Mouse (Mus musculus) granulocyte monocyte progenitor cell, adult 5-6 weeks (primary cell): ENCODE data around the gene Tpcn1. TPM values are rescaled to one million over a fixed set of nuclear protein-coding genes. Genes with fewer than 3 reads are reported as not detected.
A peak's percentile ranks its signal among the peaks of the same experiment; 100 is the strongest.
"Not testable (repeated sequence)": the region's sequence is repeated elsewhere in the genome, so short reads cannot be mapped to it uniquely, and the experiment has no call there.

Experiments used
- ATAC-seq: replicated peaks from 2 replicates; pipeline ENCODE4 v1.8.0; 2016; ENCODE audit warnings: mild to moderate bottlenecking, moderate TSS enrichment, inconsistent platforms; ENCODE audit not compliant: poor library complexity, severe bottlenecking
- total RNA-seq, 2 experiments: library from RNA; stranded (forward) in 1 of 2; stranded (reverse) in 1 of 2; fragments of 200-712, 200-1000 nt in 1 of 2; fragments of >200 nt in 1 of 2; fragmentation: Nextera tagmentation in 1 of 2; gene quantifications; 2 replicates each; pipeline ENCODE4 v1.2.3; 2014 to 2017

Tpcn1 gene
- total RNA-seq, 2 experiments from 2014 or later: 14.1 to 41.5 TPM

DNA sequence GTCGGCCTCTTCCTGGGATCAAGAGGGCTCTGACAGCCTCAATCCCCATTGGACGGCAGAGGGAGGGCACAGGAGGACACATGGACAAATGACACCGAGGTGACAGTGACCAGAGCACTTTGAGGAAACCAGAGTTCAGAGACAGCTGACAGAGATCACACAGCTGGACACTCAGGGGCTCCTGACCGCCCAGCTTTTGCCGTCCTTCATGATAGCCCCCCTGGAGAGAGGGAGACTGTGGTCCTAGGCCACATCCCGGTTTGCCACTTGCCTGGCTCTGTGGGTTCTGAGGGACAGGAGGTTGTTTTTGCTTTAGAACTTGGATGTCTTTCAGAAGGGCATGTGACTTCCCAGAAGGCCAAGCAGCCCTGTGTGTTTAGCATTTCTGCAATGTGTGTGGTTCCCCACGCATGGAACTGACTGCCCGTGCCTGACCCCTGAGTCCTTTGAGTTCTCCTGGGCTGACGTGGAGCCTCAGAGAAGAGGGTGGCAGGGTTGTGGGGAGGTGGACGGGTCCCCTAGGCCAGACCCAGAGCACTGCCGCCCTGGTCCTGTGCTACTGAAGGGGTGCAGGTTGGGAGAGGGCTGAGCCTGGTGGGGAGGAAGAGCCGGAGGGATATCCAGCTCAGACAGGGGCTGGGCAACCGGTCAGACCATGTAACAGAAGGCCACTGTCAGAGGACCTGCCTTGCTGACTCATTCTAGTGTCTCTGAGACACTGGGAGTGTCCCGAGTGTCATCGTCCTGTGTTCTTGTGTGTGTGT lies 72.1 kb downstream of the Tpcn1 start:
- ATAC-seq: no peak

DNA sequence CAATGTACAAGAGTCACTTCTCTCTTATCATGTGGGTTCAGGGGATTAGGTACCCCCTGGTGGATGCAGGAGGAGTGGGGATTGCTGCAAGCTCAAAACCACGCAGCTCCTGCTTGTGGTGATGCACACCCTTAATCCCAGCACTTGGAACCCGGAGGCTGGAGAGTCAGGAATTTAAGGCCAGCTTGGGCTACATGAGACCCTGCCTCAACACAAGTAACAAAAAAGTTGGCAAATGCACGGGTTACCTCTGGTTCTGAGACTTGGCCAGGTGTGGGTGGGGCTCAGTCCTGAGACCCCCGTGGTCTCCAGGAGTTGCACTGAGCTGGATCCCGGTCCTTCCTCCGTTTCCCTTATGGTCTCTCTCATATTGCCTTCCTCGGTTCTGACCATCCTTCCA lies 73.0 kb downstream of the Tpcn1 start:
- ATAC-seq: no peak

DNA sequence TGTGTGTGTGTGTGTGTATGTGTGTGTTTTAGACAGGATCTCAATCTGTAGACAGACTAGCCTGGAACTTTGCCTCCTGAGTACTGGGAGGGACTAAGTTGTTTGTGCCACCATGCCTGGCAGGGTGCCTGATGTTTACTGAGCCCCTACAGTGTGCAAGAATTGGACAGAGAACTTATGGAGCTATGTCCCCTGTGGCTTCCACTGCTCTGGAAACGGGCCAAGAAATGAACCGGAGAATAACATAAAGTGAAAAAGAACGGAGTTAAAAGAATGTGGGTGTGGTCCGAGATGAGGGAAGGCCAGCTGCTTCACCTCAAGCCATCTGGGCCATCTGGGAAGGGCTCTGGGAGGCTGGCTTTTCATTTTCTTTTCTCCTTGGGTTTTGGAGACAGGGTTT lies 73.7 kb downstream of the Tpcn1 start:
- no peak for ATAC-seq

DNA sequence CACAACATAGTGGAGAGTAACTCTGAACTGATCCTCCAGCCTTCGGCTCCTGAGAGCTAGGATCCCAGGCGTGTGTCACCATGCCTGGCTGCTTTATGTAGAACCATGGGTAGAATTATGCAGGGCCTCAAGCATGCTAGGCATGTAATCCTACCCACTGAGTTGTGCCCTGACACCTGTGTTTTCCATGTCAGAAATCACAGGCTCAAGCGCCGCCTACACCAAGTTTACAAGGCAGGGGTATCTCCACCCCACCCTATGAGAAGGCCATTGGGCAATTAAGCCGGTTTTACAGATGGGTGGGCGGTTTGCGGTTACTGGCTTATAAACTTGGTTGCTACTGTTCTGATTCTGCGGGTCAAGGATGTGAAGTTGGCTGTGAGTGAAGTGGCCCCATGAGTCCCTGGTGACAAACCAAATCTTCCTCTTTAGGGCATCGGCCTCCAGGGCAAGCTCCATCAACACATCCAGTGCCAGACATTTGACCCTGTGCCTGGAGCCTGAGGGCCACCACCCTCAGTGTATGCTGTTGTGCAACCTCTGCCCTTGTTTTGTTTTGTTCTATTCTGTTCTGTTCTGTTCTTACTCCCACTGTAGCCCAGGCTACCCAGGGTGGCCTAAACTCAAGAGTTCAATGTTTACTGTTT lies 74.3 kb downstream of the Tpcn1 start:
- ATAC-seq: peak; percentile 13

DNA sequence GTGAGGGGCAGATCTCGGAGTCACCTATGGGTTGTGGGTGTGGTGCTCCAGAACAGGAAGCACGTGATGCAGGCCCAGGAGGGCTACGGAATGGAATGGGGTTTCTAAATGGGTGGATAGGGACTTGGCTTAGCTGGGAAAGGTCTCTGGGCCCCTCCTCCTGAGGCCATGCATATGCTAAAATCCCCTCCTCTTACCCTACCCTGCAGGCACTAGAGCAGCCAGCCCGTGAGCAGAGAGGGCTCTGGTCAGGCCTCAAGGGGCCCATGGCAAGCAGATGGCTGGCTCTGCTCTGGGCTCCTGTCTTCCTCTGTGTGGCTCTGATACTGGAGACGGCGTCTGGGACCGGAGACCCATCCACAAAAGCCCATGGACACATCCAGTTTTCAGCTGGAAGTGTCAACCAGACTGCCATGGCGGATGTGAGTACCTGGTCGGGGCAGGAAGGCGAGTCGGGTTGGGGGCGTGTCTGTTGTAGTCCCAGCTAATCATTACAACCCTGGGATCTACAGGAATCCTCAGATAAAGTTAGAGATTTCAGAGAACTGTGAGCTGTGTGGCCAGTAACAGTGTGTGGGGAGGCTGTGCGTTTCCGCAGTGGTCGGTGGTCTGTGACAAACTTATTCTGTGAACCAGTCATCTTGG lies 75.4 kb downstream of the Tpcn1 start:
- no peak for ATAC-seq

DNA sequence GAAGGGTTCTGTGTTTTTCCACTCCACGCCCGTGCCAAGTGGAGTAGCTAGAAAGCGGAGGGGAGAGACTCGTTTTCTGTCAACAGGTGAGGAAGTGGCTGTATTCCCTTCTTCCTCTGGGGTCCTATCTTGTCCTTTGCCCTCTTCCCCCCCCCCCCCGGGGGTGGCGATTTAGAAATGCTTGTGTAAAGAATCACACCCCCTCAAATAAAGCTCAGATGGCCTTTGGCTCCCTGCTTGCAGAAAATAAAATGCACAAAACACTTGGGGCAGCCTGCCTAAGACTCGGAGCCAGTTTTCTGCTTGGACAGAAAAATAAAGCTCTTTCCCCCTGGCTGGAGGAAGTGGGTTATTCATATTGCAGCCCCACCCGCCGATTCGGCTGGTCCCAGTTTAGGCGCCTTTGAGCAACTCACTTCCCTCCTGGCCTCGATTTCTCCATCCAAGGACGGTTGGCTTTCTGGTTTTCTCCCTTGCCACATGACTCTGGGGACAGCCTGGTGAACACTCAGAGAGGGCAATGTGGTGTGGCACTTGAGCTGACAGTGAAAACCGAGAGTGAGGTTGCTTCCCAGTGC lies 76.7 kb downstream of the Tpcn1 start:
- ATAC-seq: peak; percentile 55

DNA sequence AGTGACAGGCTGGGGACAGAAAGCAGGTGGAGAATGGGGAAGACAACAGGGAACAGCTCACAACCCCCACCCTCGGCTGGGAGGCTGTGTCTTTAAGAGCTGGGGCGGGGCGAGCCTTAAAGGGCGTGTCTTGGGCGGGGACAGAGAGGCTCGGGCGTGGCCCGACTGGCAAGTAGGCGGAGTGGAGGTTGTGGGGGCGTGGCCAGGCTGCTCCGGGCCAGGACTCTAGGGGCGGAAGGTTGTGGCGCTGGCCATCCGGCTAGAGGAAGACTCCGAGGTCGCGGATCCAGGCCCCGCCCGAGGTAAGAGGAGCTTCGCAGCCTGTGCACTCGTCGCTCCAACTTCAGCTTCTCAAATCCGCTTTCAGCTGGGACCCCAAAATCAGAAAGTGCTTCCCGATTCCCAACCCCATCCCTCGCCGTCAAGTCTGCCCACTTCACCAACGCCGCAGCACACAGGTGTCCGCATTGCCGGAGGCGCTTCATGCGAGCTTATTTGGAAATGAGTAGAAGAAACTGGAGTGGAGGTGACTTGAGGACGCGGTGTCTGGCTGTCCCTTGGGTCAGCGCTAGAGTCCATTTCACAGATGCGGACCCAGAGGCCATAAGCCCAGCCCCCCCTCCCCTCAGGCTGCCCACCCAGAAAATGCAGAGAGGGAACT lies 77.4 kb downstream of the Tpcn1 start, which contains the start of gene Slc8b1:
Gene Slc8b1 (plus strand): TSS at position 187 of the 661 bp plus-strand sequence.
- ATAC-seq: peak; percentile 85

DNA sequence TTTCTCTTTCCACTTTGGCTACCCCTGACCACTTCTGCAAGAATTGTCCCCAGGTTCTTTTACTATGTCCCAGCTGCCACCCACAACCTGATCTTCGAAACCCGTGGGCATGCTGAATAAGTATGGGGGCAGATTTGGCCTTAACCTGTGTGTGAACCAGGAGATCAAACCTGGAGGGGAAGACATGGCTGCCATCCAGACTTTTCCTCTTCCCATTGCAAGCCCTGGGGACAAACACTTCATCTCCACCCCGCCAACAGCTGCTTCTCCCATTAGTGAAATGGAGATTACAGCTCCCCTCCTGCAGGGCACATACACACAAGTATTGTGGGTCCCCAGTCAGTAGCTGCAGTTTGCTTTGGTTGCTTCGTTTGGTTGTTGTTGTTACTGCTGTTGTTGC lies 81.2 kb downstream of the Tpcn1 start:
- no peak for ATAC-seq

DNA sequence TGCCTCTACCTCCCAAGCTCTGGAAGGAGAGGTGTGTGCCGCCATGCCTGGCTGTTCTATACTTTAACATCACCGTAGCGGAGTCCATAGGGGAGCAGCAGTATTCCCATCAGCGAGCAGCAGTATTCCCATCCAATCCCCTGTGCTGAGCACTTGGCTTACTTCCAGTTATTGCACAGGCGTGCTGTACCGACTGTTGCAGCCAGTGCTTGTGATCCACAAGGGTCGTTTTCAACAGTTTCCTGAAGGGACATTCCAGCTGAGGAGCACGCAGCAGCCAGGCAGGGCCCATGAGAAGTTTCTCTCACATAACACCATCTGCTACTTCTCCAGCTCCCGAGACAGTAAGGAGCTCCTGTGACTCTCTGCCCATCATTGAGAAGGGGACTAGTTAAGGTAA lies 82.0 kb downstream of the Tpcn1 start:
- no peak for ATAC-seq

DNA sequence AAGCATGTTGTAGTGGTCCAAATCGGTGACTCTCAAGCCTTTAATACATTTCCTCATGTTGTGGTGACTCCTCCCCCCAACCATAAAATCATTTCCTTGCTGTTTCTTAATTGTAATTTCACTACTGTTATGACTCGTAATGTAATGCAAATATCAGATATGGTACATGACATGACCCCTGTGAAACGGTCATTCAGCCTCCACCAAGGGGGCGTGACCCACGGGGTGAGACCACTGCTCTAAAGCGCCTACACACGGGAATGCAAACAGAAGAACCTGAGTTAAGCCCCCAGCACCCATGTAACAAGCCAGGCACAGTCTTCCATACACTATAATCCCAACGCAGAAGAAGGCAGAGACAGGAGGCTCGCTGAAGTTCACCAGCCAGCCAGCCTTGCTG lies 82.7 kb downstream of the Tpcn1 start:
- no peak; the same call in 1 of the 2 replicates for ATAC-seq

DNA sequence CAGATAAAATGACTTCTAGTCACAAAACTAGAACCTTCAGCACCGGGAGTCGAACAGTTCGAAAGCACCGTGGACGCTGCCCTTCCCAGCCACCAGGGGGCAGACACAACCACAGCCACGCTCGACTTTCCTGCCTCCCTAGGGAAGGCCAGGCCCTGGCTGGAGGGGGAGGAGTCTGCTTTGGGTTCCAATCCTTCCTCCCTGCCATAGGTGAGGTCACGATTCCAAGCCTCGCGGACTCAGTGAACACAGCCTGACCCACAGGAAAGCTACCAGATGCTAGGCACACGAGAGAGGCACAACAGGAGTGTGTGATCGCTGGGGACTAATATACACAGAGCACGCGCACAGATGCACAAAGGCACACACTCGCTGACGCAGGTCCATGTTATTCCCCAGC lies 83.1 kb downstream of the Tpcn1 start:
- peak; percentile 77 for ATAC-seq

DNA sequence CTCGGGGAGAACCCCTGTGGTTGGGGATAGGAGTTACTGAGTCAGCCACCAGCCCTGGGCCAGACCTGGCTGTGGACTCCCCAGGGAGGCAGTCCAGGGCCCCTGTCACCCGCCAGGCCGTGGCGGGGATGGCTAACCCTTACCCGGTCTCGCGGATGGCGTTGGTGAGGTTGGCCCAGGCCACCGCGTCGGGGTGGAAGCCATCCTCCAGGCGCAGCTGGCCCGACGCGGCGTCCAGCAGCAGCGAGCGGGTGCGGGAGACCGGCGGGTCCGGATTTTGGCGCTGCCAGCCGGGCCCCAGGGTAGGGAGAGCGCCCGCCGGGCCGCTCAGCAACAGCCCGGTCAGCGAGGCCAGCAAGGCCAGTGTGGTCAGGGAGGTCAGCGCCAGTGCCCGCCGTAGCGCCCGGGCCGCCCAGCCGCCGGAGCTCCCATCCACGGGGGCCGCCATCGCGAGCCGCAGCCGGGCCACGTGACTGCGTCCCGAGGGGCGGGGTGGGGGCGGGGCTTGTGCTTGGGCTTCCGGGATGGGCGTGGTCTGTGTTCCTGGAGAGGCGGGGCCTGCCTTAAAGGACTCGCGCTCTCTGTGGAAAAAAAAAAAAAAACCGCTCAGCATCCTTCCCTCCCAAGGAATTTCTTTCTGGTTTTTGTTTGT lies 85.2 kb downstream of the Tpcn1 start, which contains the start of gene Plbd2:
Gene Plbd2 (minus strand): TSS at position 482 of the 652 bp plus-strand sequence.
- peak; percentile 61 for ATAC-seq

DNA sequence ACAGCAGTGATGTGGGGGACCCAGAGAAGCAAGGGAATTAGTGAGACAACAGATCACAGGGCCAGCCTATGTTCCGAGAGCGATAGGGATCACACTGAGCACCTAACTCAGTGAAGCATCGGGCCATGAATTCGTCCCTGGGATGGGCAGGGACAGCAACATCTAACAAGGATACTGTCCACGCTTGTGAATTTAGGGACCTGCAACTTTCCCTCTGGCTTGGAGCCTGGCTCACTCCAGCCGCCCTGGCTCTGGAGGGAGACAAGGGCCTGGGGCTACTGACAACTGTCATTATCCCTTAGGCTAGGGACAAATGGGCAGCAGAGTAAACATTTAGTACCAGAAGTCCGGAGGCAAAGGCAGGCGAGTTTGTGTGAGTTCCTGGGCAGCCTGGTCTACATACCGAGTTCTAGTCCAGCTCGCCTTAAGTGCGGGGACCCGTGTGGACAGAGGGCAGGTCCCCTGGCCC lies 85.8 kb downstream of the Tpcn1 start:
- ATAC-seq: no peak

DNA sequence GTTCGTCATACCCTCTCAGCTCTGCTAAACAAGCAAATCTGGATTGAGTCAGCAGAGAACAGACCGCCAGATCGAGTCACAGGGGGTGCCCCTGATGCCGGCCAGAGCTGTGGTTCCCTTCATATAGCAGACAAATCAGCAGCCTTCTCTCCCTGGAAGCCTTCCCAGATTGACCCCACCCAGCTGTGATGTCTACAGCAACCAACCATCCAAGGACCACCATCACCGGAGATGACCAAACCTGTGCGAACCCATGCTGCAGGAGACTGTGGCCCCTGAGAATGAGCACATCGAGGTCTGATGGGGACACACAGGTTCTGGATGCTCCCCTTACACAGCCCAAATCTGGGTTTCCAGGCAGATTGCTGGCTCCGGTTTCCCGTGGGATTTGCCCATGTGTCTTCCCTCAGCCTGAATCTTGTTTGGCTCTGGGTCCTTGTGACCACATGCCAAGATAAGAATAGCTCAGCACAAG lies 86.3 kb downstream of the Tpcn1 start:
- ATAC-seq: no peak

DNA sequence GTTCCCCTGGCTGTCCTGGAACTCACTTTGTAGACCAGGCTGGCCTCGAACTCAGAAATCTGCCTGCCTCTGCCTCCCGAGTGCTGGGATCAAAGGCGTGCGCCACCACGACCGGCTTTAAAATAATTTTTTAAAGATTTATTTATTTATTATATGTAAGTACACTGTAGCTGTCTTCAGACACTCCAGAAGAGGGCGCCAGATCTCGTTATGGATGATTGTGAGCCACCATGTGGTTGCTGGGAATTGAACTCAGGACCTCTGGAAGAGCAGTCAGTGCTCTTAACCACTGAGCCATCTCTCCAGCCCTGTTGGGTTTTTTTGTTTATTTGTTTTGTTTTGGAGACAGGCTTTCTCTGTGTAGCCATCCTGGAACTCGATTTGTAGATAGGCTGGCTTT lies 87.9 kb downstream of the Tpcn1 start:
- ATAC-seq: not testable (repeated sequence)

DNA sequence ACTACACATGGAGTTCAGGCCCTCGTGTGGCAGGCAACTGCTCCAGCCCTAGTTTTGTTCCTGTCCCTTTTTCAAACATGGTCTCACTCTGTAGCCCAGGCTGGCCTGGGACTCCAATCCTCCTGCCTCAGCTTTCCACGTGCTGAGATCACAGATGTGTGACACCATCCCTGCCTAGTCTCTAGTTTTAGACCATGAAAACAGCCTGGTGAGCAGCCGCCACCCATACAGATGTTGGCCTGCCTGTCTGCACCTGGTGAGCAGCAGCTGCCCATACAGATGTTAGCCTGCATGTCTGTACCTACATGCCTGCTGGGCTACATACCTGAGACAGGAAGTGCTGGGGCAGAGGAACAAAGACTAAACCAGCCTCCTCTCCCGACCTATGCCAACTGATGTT lies 89.3 kb downstream of the Tpcn1 start:
- no peak for ATAC-seq

DNA sequence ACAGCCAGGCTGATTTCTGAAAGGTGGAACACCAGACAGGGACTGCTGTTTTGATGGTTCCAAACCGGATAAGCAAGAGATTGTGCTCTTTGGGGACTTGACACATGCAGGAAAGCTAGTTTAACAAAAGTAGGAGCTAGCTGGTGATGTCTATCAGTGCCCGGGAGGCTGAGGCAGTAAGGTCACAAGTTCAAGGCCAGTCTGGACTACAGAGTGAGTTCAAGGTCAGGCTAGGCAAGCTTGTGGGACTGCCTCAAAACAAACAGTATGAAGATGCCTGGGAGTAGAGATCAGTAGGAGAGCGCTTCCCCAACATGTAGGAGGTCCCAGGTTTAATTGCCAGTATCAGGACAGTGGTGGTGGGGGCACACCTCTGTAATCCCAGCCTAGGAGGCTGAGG lies 91.4 kb downstream of the Tpcn1 start:
- ATAC-seq: no peak

DNA sequence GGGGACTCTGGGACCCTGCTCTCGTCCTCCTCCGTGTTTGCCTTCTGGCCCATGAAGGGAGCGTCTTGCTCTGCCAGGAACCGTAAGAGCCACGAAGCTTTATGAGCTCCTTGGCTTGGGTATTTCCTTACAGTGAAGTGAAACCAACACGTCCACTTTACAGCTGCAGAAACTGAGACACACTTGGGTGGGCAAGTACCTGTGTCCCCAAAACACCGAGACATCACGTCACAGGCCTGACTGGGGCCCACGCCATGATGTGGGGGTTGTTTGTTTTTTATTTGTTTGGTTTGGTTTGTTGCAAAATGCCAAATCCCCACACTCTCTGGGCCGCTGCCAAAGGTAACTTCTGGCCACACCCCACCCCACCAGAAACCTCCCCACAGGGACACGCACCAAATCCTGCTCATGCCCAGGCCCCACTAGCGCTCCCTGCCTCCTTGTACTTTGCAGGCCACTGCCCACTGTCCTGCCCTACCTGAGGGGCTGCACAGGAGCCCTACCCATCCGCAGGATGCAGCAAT lies 92.7 kb downstream of the Tpcn1 start:
- ATAC-seq: no peak

DNA sequence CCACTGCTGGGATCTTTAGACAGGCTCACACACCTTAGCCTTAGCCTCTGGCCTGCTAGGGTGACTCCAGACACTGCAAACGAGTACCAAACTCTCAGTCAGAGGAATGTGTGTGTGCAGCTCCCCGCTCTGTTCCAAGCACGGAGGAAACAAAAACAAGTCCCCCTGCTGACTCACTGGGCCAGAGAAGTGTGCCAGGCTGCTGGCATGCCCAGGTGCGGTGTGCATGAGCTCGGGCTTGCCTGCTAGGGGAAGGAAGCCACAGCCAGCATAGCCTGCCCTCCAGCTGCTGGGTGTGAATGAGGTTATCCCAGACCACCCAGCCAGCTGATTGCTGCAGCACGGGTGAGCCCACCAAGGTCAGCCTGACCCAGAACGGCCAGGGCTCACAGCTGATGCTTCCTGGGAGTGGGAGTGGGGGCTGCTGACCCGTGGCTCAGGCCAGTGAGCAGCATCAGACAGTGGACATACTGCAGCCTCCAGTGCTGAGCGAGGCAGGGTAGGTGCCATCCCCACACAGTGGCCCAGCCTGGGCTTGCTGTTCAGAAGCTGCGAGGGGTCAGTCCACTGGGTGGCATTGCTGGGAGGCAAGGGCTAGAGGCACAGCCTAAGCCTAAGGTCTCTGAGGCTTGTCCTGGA lies 93.3 kb downstream of the Tpcn1 start:
- no peak for ATAC-seq
